ENCODE assay signal across 20 mouse cellular contexts in genomic region chr7:84600631-84601030, GRCm38 (mm10). TPM values are rescaled to one million over a fixed set of nuclear protein-coding genes. Genes with fewer than 3 reads are reported as not detected.
"Had no signal": no experiment of that assay in that cellular context is flagged by ENCODE, and none has a peak within 500 bp of the region (broad histone marks: within the 10 kb centered on the region; RNA-seq: fewer than 3 reads in every experiment).

No protein-coding gene starts in this region.

- H3K9me3 ChIP-seq: midbrain, embryonic 10.5 days; midbrain, embryonic 12.5 days; neural tube, embryonic 13.5 days; neural tube, embryonic 15.5 days had no signal

- ATAC-seq: midbrain, embryonic 16.5 days had no signal

- DNase-seq: lung, adult 18-20 months; lung, embryonic 14.5 days; lung, postnatal 10 days; lung, postnatal 4 days; midbrain, embryonic 14.5 days; retina, postnatal 1 day; right cerebral cortex, adult 18-20 months; right cerebral cortex, postnatal 25 days; right cerebral cortex, postnatal 4 days; spleen, adult 18-20 months; thymus, adult 18-20 months; thymus, postnatal 14 days; thymus, postnatal 36 days had no signal

- H3K27me3 ChIP-seq: neural tube, embryonic 13.5 days; neural tube, embryonic 15.5 days had no signal

- H3K9ac ChIP-seq: lung, embryonic 14.5 days; midbrain, embryonic 12.5 days; neural tube, embryonic 13.5 days; neural tube, embryonic 15.5 days had no signal

- H3K4me3 ChIP-seq: midbrain, embryonic 10.5 days; midbrain, embryonic 12.5 days; myocyte; neural tube, embryonic 13.5 days; neural tube, embryonic 15.5 days had no signal

- H3K4me2 ChIP-seq: lung, embryonic 14.5 days; midbrain, embryonic 12.5 days; neural tube, embryonic 13.5 days; neural tube, embryonic 15.5 days had no signal

- H3K36me3 ChIP-seq: midbrain, embryonic 10.5 days; midbrain, embryonic 12.5 days; neural tube, embryonic 13.5 days; neural tube, embryonic 15.5 days had no signal

- H3K27ac ChIP-seq: midbrain, embryonic 10.5 days; midbrain, embryonic 12.5 days; neural tube, embryonic 13.5 days; neural tube, embryonic 15.5 days had no signal

RNA-seq across cellular contexts. Expression of gene Fah, which starts 5.9 kb away (rescaled TPM):
- total RNA-seq: megakaryocyte, adult 5-6 weeks had no signal
